Mouse (Mus musculus): ENCODE measurements around the gene Donson. TPM values are rescaled to one million over a fixed set of nuclear protein-coding genes. Genes with fewer than 3 reads are reported as not detected.
"Not testable (repeated sequence)": the region's sequence is repeated elsewhere in the genome, so short reads cannot be mapped to it uniquely, and the experiment has no call there.

The Donson gene
- polyA plus RNA-seq, 1 experiment from 2014 or later, result 21.0 TPM

- Histone ChIP-seq H3K4me1 (peaks cover 12% of the 10 kb centered on the region), H3K36me3 (peaks cover 33% of the 10 kb centered on the region), H3K27ac (no peak overlapping the region), H3K9ac (no peak overlapping the region), H3K9me3 (replicated peaks) (no peaks in the 10 kb centered on the region), H3K27me3 (no peaks in the 10 kb centered on the region), H3K4me3 (replicated peaks) (no peak overlapping the region; the same call in 1 of the 2 replicates), H3K4me2 (peak overlapping the region; percentile 33; the same call in 1 of the 2 replicates)
- no peak for ATAC-seq (replicated peaks; ENCODE audit: low FRiP score)
Measured at GRCm38 (mm10) chr16:91649781-91650180, 38.8 kb downstream of the Donson start.

GRCm38 (mm10) chr16:91649246-91649645 is 39.3 kb downstream of the Donson start:
- Histone ChIP-seq H3K4me2 (peak overlapping the region; percentile 97), H3K27me3 (no peaks in the 10 kb centered on the region), H3K36me3 (peaks cover 28% of the 10 kb centered on the region), H3K4me3 (replicated peaks) (peak overlapping the region; percentile 87), H3K9me3 (replicated peaks) (no peaks in the 10 kb centered on the region), H3K27ac (no peak overlapping the region), H3K9ac (peak overlapping the region; percentile 15; the same call in 1 of the 2 replicates), H3K4me1 (peaks cover 15% of the 10 kb centered on the region)
- 61% methylated on average over 3 of the region's 3 CpGs for WGBS
- ATAC-seq (replicated peaks; ENCODE audit: low FRiP score), result no peak

- WGBS, result under 1% methylated on average over 25 of the region's 25 CpGs
- Histone ChIP-seq H3K4me1 (peaks cover 15% of the 10 kb centered on the region), H3K36me3 (peaks cover 21% of the 10 kb centered on the region), H3K4me3 (replicated peaks) (peak overlapping the region; percentile 87), H3K9ac (peak overlapping the region; percentile 81), H3K27ac (peak overlapping the region; percentile 99), H3K27me3 (no peaks in the 10 kb centered on the region), H3K4me2 (peak overlapping the region; percentile 97), H3K9me3 (replicated peaks) (no peaks in the 10 kb centered on the region)
- peak; percentile 72 for ATAC-seq (replicated peaks; ENCODE audit: low FRiP score)
Measured at GRCm38 (mm10) chr16:91648220-91648550, 40.4 kb downstream of the Donson start.

GRCm38 (mm10) chr16:91647461-91648219 is 40.9 kb downstream of the Donson start, which contains the start of gene Son:
TSS of gene Son (plus strand) at chr16:91647506.
- H3K4me1 ChIP-seq, result peaks cover 15% of the 10 kb centered on the region
- peaks cover 25% of the 10 kb centered on the region for H3K36me3 ChIP-seq
- WGBS, result under 1% methylated on average over 69 of the region's 70 CpGs
- H3K27me3 ChIP-seq, result no peaks in the 10 kb centered on the region
- H3K4me3 ChIP-seq (replicated peaks), result peak within 1 kb of the TSS; percentile 87
- H3K4me2 ChIP-seq, result peak within 1 kb of the TSS; percentile 97
- H3K27ac ChIP-seq, result peak within 1 kb of the TSS; percentile 99
- peak within 1 kb of the TSS; percentile 82 for H3K9ac ChIP-seq
- H3K9me3 ChIP-seq (replicated peaks), result no peaks in the 10 kb centered on the region
- peak; percentile 96 for ATAC-seq (replicated peaks; ENCODE audit: low FRiP score)

- Histone ChIP-seq H3K4me1 (peaks cover 13% of the 10 kb centered on the region), H3K9me3 (replicated peaks) (no peaks in the 10 kb centered on the region), H3K4me2 (peak within 1 kb of the TSS; percentile 97), H3K27ac (peak within 1 kb of the TSS; percentile 99), H3K4me3 (replicated peaks) (peak within 1 kb of the TSS; percentile 87), H3K27me3 (no peaks in the 10 kb centered on the region), H3K36me3 (peaks cover 25% of the 10 kb centered on the region), H3K9ac (peak within 1 kb of the TSS; percentile 82)
- ATAC-seq (replicated peaks; ENCODE audit: low FRiP score), result peak; percentile 91
- WGBS, result under 1% methylated on average over 59 of the region's 59 CpGs
Measured at GRCm38 (mm10) chr16:91646681-91647419, 41.7 kb downstream of the Donson start, which contains the start of gene Gart. TSS of gene Gart (minus strand) at chr16:91646952.

- no peak for ATAC-seq (replicated peaks; ENCODE audit: low FRiP score)
- peak overlapping the region; percentile 87 for H3K4me3 ChIP-seq (replicated peaks)
- H3K36me3 ChIP-seq, result peaks cover 27% of the 10 kb centered on the region
- peaks cover 13% of the 10 kb centered on the region for H3K4me1 ChIP-seq
- no peaks in the 10 kb centered on the region for H3K27me3 ChIP-seq
- H3K9ac ChIP-seq, result peak overlapping the region; percentile 82
- peak overlapping the region; percentile 99 for H3K27ac ChIP-seq
- H3K9me3 ChIP-seq (replicated peaks), result no peaks in the 10 kb centered on the region
- peak overlapping the region; percentile 97 for H3K4me2 ChIP-seq
- 1% methylated on average over 11 of the region's 11 CpGs for WGBS
Measured at GRCm38 (mm10) chr16:91645995-91646602, 42.5 kb downstream of the Donson start.

- peaks cover 29% of the 10 kb centered on the region for H3K36me3 ChIP-seq
- H3K27me3 ChIP-seq, result not testable (repeated sequence)
- peak overlapping the region; percentile 97; the same call in 1 of the 2 replicates for H3K4me2 ChIP-seq
Measured at GRCm38 (mm10) chr16:91645420-91645819, 43.1 kb downstream of the Donson start.

GRCm38 (mm10) chr16:91644901-91645300 is 43.7 kb downstream of the Donson start:
- 74% methylated on average over 2 of the region's 2 CpGs for WGBS
- Histone ChIP-seq H3K4me1 (peaks cover 11% of the 10 kb centered on the region), H3K4me3 (replicated peaks) (no peak overlapping the region), H3K4me2 (0 out of 2 replicates have a peak overlapping the region, but pooled peaks have one; percentile 17), H3K36me3 (peaks cover 35% of the 10 kb centered on the region), H3K27ac (0 out of 2 replicates have a peak overlapping the region, but pooled peaks have one; percentile 15), H3K9me3 (replicated peaks) (no peaks in the 10 kb centered on the region), H3K27me3 (no peaks in the 10 kb centered on the region), H3K9ac (no peak overlapping the region)
- no peak for ATAC-seq (replicated peaks; ENCODE audit: low FRiP score)

More at GRCm38 (mm10) chr16:91645420-91645819, 43.1 kb downstream of the Donson start:
- H3K4me3 ChIP-seq (replicated peaks); H3K9ac ChIP-seq; ATAC-seq (replicated peaks; ENCODE audit: low FRiP score); H3K27ac ChIP-seq; H3K9me3 ChIP-seq (replicated peaks): not testable (repeated sequence)
- peaks cover 13% of the 10 kb centered on the region for H3K4me1 ChIP-seq
- 80% methylated on average over 1 of the region's 2 CpGs for WGBS

GRCm38 (mm10) chr16:91640171-91640570 is 48.4 kb downstream of the Donson start:
- no peak overlapping the region for H3K4me3 ChIP-seq (replicated peaks)
- ATAC-seq (replicated peaks; ENCODE audit: low FRiP score), result no peak
- H3K36me3 ChIP-seq, result peaks cover 82% of the 10 kb centered on the region

GRCm38 (mm10) chr16:91639636-91640035 is 48.9 kb downstream of the Donson start:
- no peaks in the 10 kb centered on the region for H3K27me3 ChIP-seq
- no peaks in the 10 kb centered on the region for H3K9me3 ChIP-seq (replicated peaks)
- H3K36me3 ChIP-seq, result peaks cover 86% of the 10 kb centered on the region
- 94% methylated on average over 2 of the region's 2 CpGs for whole genome bisulfite sequencing
- no peak for ATAC-seq (replicated peaks; ENCODE audit: low FRiP score)
- H3K27ac ChIP-seq, result no peak overlapping the region
- H3K4me3 ChIP-seq (replicated peaks), result no peak overlapping the region
- H3K9ac ChIP-seq, result no peak overlapping the region
- H3K4me2 ChIP-seq, result no peak overlapping the region
- H3K4me1 ChIP-seq, result peaks cover 2% of the 10 kb centered on the region

More at GRCm38 (mm10) chr16:91640171-91640570, 48.4 kb downstream of the Donson start:
- Histone ChIP-seq H3K27me3 (no peaks in the 10 kb centered on the region), H3K4me2 (no peak overlapping the region), H3K9ac (no peak overlapping the region), H3K27ac (no peak overlapping the region), H3K9me3 (replicated peaks) (no peaks in the 10 kb centered on the region), H3K4me1 (peaks cover 6% of the 10 kb centered on the region)
- 95% methylated on average over 8 of the region's 8 CpGs for WGBS

GRCm38 (mm10) chr16:91639161-91639560 is 49.4 kb downstream of the Donson start:
- Histone ChIP-seq H3K9me3 (replicated peaks) (no peaks in the 10 kb centered on the region), H3K27me3 (no peaks in the 10 kb centered on the region), H3K4me1 (no peaks in the 10 kb centered on the region), H3K4me3 (replicated peaks) (no peak overlapping the region), H3K4me2 (no peak overlapping the region), H3K27ac (no peak overlapping the region), H3K9ac (no peak overlapping the region), H3K36me3 (peaks cover 91% of the 10 kb centered on the region)
- ATAC-seq (replicated peaks; ENCODE audit: low FRiP score), result no peak
- WGBS, result 89% methylated on average over 5 of the region's 5 CpGs

Data from kidney, embryonic 15.5 days (tissue).